Mouse (Mus musculus) brain, embryonic 18.5 days (tissue): ENCODE results near the gene Gtdc1.
"Not testable (repeated sequence)": the region's sequence is repeated elsewhere in the genome, so short reads cannot be mapped to it uniquely, and the experiment has no call there.

Source experiments
- DNase-seq: peaks from one replicate; pipeline ENCODE4 v3.0.0-alpha.2; 2012; ENCODE audit warnings: low read depth, low spot score

Gtdc1 gene

GRCm38 (mm10) chr2:44780961-44781360 is 146.5 kb downstream of the Gtdc1 start:
- DNase-seq = no peak

GRCm38 (mm10) chr2:44763898-44764297 is 163.6 kb downstream of the Gtdc1 start:
- no peak for DNase-seq

GRCm38 (mm10) chr2:44736618-44737017 is 190.8 kb downstream of the Gtdc1 start:
- no peak for DNase-seq

GRCm38 (mm10) chr2:44721461-44721860 is 206.0 kb downstream of the Gtdc1 start:
- no peak for DNase-seq

GRCm38 (mm10) chr2:44705883-44706615 is 221.4 kb downstream of the Gtdc1 start:
- DNase-seq = peak; percentile 37

- DNase-seq = no peak
Observed at GRCm38 (mm10) chr2:44700276-44700675, 227.2 kb downstream of the Gtdc1 start.

- peak; percentile 42 for DNase-seq
Observed at GRCm38 (mm10) chr2:44696441-44696840, 231.0 kb downstream of the Gtdc1 start.

GRCm38 (mm10) chr2:44693898-44694297 is 233.6 kb downstream of the Gtdc1 start:
- no peak for DNase-seq

GRCm38 (mm10) chr2:44664049-44664448 is 263.4 kb downstream of the Gtdc1 start:
- DNase-seq = no peak

GRCm38 (mm10) chr2:44659870-44660269 is 267.6 kb downstream of the Gtdc1 start:
- no peak for DNase-seq

- no peak for DNase-seq
Observed at GRCm38 (mm10) chr2:44659011-44659410, 268.4 kb downstream of the Gtdc1 start.

GRCm38 (mm10) chr2:44648537-44648936 is 278.9 kb downstream of the Gtdc1 start:
- DNase-seq = no peak

GRCm38 (mm10) chr2:44646398-44646797 is 281.1 kb downstream of the Gtdc1 start:
- no peak for DNase-seq

- no peak for DNase-seq
Observed at GRCm38 (mm10) chr2:44639370-44639769, 288.1 kb downstream of the Gtdc1 start.

- DNase-seq = no peak
Observed at GRCm38 (mm10) chr2:44638157-44638556, 289.3 kb downstream of the Gtdc1 start.

- no peak for DNase-seq
Observed at GRCm38 (mm10) chr2:44633971-44634370, 293.5 kb downstream of the Gtdc1 start.

GRCm38 (mm10) chr2:44633064-44633463 is 294.4 kb downstream of the Gtdc1 start:
- DNase-seq = no peak

- DNase-seq = no peak
Observed at GRCm38 (mm10) chr2:44632584-44632983, 294.9 kb downstream of the Gtdc1 start.

GRCm38 (mm10) chr2:44631064-44631463 is 296.4 kb downstream of the Gtdc1 start:
- DNase-seq = no peak

GRCm38 (mm10) chr2:44628778-44629177 is 298.7 kb downstream of the Gtdc1 start:
- no peak for DNase-seq

GRCm38 (mm10) chr2:44625154-44625553 is 302.3 kb downstream of the Gtdc1 start:
- no peak for DNase-seq

GRCm38 (mm10) chr2:44622471-44622870 is 305.0 kb downstream of the Gtdc1 start:
- DNase-seq = no peak

- DNase-seq = not testable (repeated sequence)
Observed at GRCm38 (mm10) chr2:44599653-44600052, 327.8 kb downstream of the Gtdc1 start.

GRCm38 (mm10) chr2:44594276-44594675 is 333.2 kb downstream of the Gtdc1 start:
- no peak for DNase-seq
